Mouse (Mus musculus): ENCODE data around the gene Myo16.

GRCm38 (mm10) chr8:10366141-10366540, 212.4 kb downstream of the Myo16 start:
- TF ChIP-seq GATA1 (IDR thresholded peaks at IDR 0.05; ENCODE audit: borderline replicate concordance, low read length) (no peak), FLI1 (IDR thresholded peaks at IDR 0.05; ENCODE audit: low read length) (no peak)

Data from megakaryocyte, embryonic 14.5 days (primary cell).